Mouse (Mus musculus) kidney, postnatal 14 days (tissue): ENCODE results near the gene Fads2.

Experiments used
- DNase-seq: peaks from one replicate; pipeline ENCODE4 v3.0.0; 2022; ENCODE audit warnings: mixed read lengths

Gene Fads2

DNA sequence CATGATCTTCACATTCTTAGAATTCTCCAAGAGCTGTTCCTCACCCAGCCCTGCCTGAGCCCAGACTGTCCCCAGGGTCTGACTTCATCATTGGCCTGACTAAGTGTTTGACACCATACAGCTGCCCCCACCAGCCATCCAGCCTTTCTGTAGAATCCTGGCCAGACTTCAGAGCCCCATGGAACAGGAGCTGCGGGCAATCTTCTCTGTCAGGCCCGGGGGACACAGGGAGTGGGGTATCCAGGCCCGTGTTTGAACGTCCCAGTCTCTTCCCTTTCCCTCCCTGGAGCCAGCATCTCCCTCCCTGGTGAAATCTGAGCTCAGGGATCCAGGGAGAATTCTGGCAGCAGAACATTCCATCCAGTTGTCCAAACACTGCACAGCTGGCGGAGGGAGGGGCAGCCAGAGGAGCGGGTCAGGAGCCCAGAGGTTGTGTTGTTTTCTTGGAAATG is 88.7 kb downstream of the Fads2 start:
- peak; percentile 69 for DNase-seq
